Mouse (Mus musculus): Measurements from ENCODE around the gene Gdnf.

DNA sequence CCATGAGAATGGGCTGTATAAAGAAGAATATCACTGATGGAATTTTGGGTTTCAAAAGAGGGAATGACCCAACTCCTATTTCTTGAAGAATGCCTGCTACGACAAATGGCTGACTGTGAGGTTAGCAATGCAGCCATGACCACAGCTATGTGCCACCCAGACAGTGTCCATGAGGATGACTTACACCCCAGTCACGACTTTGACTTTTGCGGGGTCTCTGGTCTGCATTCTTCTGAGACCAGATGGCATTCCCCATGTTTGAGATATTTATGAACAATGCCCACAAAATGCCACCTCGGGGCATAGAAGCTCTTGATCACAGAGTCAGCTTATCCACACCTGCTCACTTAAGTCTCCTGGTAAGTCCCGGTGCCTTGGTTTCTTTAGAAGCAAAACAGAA lies 52.2 kb downstream of the Gdnf start:
- no peak for TF ChIP-seq CTCF (IDR thresholded peaks at IDR 0.05; ENCODE audit: extremely low read depth, insufficient read depth, low read length)
- TF ChIP-seq POLR2A (IDR thresholded peaks at IDR 0.05; ENCODE audit: extremely low read depth, insufficient read depth, low read length): no peak
